Mouse (Mus musculus): ENCODE measurements around the gene Slc27a4. TPM values are rescaled to one million over a fixed set of nuclear protein-coding genes. Genes with fewer than 3 reads are reported as not detected.

The Slc27a4 gene
- polyA plus RNA-seq, 1 experiment from 2014 or later, result 17.9 TPM

DNA sequence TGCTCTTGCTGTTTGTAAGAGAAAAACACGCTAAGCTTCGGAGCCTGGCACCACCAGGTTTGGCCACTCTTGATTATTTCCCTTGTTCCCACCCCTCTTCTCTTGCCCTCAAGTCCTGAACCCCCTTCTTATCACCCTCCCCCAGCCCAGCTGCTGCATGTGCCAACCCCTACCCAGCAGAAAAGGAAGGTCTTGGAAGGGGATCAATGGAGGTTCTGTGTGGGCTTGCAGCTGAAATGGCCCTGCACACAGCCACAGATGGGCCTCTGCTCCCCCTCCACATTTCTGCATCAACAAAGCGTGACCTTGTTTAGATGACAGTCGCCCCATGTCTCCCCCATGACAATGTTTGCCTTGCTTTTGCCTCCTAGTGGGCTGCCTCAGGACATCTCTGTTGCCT lies 28.7 kb downstream of the Slc27a4 start:
- 96% methylated on average over 4 of the region's 4 CpGs for WGBS
- peaks cover 7% of the 10 kb centered on the region for H3K4me1 ChIP-seq (replicated peaks; ENCODE audit: control insufficient read depth, insufficient read depth, low read length)
- no peak overlapping the region for H3K4me2 ChIP-seq (replicated peaks; ENCODE audit: low read depth, low read length)
- no peak for DNase-seq (ENCODE audit: low spot score)
- H3K27ac ChIP-seq (ENCODE audit: low read depth, low read length), result no peak overlapping the region
- no peak for ATAC-seq (ENCODE audit: low FRiP score)
- no peaks in the 10 kb centered on the region for H3K9me3 ChIP-seq (ENCODE audit: control insufficient read depth, low read length)
- H3K4me3 ChIP-seq (ENCODE audit: low read depth, low read length), result no peak overlapping the region
- H3K36me3 ChIP-seq (ENCODE audit: control insufficient read depth, insufficient read depth, low read length), result no peaks in the 10 kb centered on the region
- no peak overlapping the region for H3K9ac ChIP-seq (ENCODE audit: low read depth, low read length)
- no peaks in the 10 kb centered on the region for H3K27me3 ChIP-seq (ENCODE audit: control insufficient read depth, insufficient read depth, low read length)

DNA sequence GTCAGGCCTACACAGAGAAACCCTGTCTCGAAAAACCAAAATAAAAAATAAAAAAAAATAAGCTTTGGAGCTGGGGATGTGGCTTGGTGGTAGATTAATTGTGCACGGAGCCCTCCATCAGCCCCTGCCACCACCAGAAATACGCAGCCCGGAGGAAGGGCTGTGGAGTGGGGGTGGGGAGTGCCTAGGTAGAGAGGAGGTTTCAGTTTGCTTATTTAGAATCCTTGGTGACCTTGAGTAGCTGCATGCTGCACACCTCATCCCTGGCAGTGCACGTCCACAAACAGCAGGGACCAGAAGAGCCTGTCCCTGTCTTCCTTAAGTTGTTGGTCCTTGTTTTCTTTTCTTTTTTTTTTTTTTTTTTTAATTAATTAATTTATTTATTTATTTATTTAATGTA lies 31.4 kb downstream of the Slc27a4 start:
- no peak overlapping the region for H3K27ac ChIP-seq (ENCODE audit: low read depth, low read length)
- H3K4me2 ChIP-seq (replicated peaks; ENCODE audit: low read depth, low read length), result no peak overlapping the region
- no peak overlapping the region for H3K9ac ChIP-seq (ENCODE audit: low read depth, low read length)
- peaks cover 8% of the 10 kb centered on the region for H3K4me1 ChIP-seq (replicated peaks; ENCODE audit: control insufficient read depth, insufficient read depth, low read length)
- no peaks in the 10 kb centered on the region for H3K27me3 ChIP-seq (ENCODE audit: control insufficient read depth, insufficient read depth, low read length)
- ATAC-seq (ENCODE audit: low FRiP score), result no peak
- WGBS, result 94% methylated on average over 5 of the region's 5 CpGs
- no peaks in the 10 kb centered on the region for H3K9me3 ChIP-seq (ENCODE audit: control insufficient read depth, low read length)
- H3K4me3 ChIP-seq (ENCODE audit: low read depth, low read length), result no peak overlapping the region
- no peak for DNase-seq (ENCODE audit: low spot score)
- H3K36me3 ChIP-seq (ENCODE audit: control insufficient read depth, insufficient read depth, low read length), result no peaks in the 10 kb centered on the region

GRCm38 (mm10) chr2:29835391-29835899 lies 33.0 kb downstream of the Slc27a4 start:
- Histone ChIP-seq H3K27me3 (ENCODE audit: control insufficient read depth, insufficient read depth, low read length) (no peaks in the 10 kb centered on the region), H3K9ac (ENCODE audit: low read depth, low read length) (peak overlapping the region; percentile 34; the same call in 1 of the 2 replicates), H3K36me3 (ENCODE audit: control insufficient read depth, insufficient read depth, low read length) (no peaks in the 10 kb centered on the region), H3K27ac (ENCODE audit: low read depth, low read length) (peak overlapping the region; percentile 91), H3K4me1 (replicated peaks; ENCODE audit: control insufficient read depth, insufficient read depth, low read length) (peaks cover 16% of the 10 kb centered on the region), H3K4me2 (replicated peaks; ENCODE audit: low read depth, low read length) (peak overlapping the region; percentile 4; the same call in 1 of the 2 replicates), H3K4me3 (ENCODE audit: low read depth, low read length) (no peak overlapping the region), H3K9me3 (ENCODE audit: control insufficient read depth, low read length) (no peaks in the 10 kb centered on the region)
- peak; percentile 66 for DNase-seq (ENCODE audit: low spot score)
- 18% methylated on average over 2 of the region's 2 CpGs for WGBS
- ATAC-seq (ENCODE audit: low FRiP score), result peak; percentile 55

- H3K27me3 ChIP-seq (ENCODE audit: control insufficient read depth, insufficient read depth, low read length), result no peaks in the 10 kb centered on the region
- no peaks in the 10 kb centered on the region for H3K36me3 ChIP-seq (ENCODE audit: control insufficient read depth, insufficient read depth, low read length)
- peak; percentile 80 for ATAC-seq (ENCODE audit: low FRiP score)
- H3K27ac ChIP-seq (ENCODE audit: low read depth, low read length), result peak overlapping the region; percentile 96
- peaks cover 36% of the 10 kb centered on the region for H3K4me1 ChIP-seq (replicated peaks; ENCODE audit: control insufficient read depth, insufficient read depth, low read length)
- no peak overlapping the region for H3K4me2 ChIP-seq (replicated peaks; ENCODE audit: low read depth, low read length)
- DNase-seq (ENCODE audit: low spot score), result peak; percentile 87
- H3K9ac ChIP-seq (ENCODE audit: low read depth, low read length), result no peak overlapping the region
- H3K4me3 ChIP-seq (ENCODE audit: low read depth, low read length), result no peak overlapping the region
- no peaks in the 10 kb centered on the region for H3K9me3 ChIP-seq (ENCODE audit: control insufficient read depth, low read length)
- WGBS, result 22% methylated on average over 4 of the region's 4 CpGs
Measured at GRCm38 (mm10) chr2:29839460-29839859, 37.0 kb downstream of the Slc27a4 start.

- Histone ChIP-seq H3K9ac (ENCODE audit: low read depth, low read length) (peak overlapping the region; percentile 100), H3K36me3 (ENCODE audit: control insufficient read depth, insufficient read depth, low read length) (no peaks in the 10 kb centered on the region), H3K27me3 (ENCODE audit: control insufficient read depth, insufficient read depth, low read length) (peaks cover 2% of the 10 kb centered on the region; the same call in 1 of the 2 replicates), H3K4me3 (ENCODE audit: low read depth, low read length) (peak overlapping the region; percentile 95), H3K4me2 (replicated peaks; ENCODE audit: low read depth, low read length) (peak overlapping the region; percentile 80), H3K4me1 (replicated peaks; ENCODE audit: control insufficient read depth, insufficient read depth, low read length) (peaks cover 48% of the 10 kb centered on the region), H3K9me3 (ENCODE audit: control insufficient read depth, low read length) (no peaks in the 10 kb centered on the region), H3K27ac (ENCODE audit: low read depth, low read length) (peak overlapping the region; percentile 100)
- peak; percentile 78 for DNase-seq (ENCODE audit: low spot score)
- WGBS, result 30% methylated on average over 9 of the region's 9 CpGs
- peak; percentile 53 for ATAC-seq (ENCODE audit: low FRiP score)
Measured at GRCm38 (mm10) chr2:29843231-29844105, 41.0 kb downstream of the Slc27a4 start.

GRCm38 (mm10) chr2:29844115-29844514 lies 41.7 kb downstream of the Slc27a4 start:
- no peaks in the 10 kb centered on the region for H3K36me3 ChIP-seq (ENCODE audit: control insufficient read depth, insufficient read depth, low read length)

GRCm38 (mm10) chr2:29844661-29845060 lies 42.2 kb downstream of the Slc27a4 start:
- Histone ChIP-seq H3K4me2 (replicated peaks; ENCODE audit: low read depth, low read length) (peak overlapping the region; percentile 80), H3K9ac (ENCODE audit: low read depth, low read length) (peak overlapping the region; percentile 100), H3K27me3 (ENCODE audit: control insufficient read depth, insufficient read depth, low read length) (peaks cover 2% of the 10 kb centered on the region; the same call in 1 of the 2 replicates), H3K9me3 (ENCODE audit: control insufficient read depth, low read length) (no peaks in the 10 kb centered on the region), H3K4me1 (replicated peaks; ENCODE audit: control insufficient read depth, insufficient read depth, low read length) (peaks cover 48% of the 10 kb centered on the region), H3K27ac (ENCODE audit: low read depth, low read length) (peak overlapping the region; percentile 100), H3K36me3 (ENCODE audit: control insufficient read depth, insufficient read depth, low read length) (no peaks in the 10 kb centered on the region), H3K4me3 (ENCODE audit: low read depth, low read length) (peak overlapping the region; percentile 95)
- WGBS, result 12% methylated on average over 3 of the region's 3 CpGs
- ATAC-seq (ENCODE audit: low FRiP score) (no peak), DNase-seq (ENCODE audit: low spot score) (no peak)

More at GRCm38 (mm10) chr2:29844115-29844514, 41.7 kb downstream of the Slc27a4 start:
- peaks cover 2% of the 10 kb centered on the region; the same call in 1 of the 2 replicates for H3K27me3 ChIP-seq (ENCODE audit: control insufficient read depth, insufficient read depth, low read length)
- 25% methylated on average over 2 of the region's 2 CpGs for WGBS
- peak overlapping the region; percentile 95 for H3K4me3 ChIP-seq (ENCODE audit: low read depth, low read length)
- peak overlapping the region; percentile 100 for H3K9ac ChIP-seq (ENCODE audit: low read depth, low read length)
- no peaks in the 10 kb centered on the region for H3K9me3 ChIP-seq (ENCODE audit: control insufficient read depth, low read length)
- DNase-seq (ENCODE audit: low spot score), result no peak
- peak overlapping the region; percentile 100 for H3K27ac ChIP-seq (ENCODE audit: low read depth, low read length)
- peak overlapping the region; percentile 80 for H3K4me2 ChIP-seq (replicated peaks; ENCODE audit: low read depth, low read length)
- H3K4me1 ChIP-seq (replicated peaks; ENCODE audit: control insufficient read depth, insufficient read depth, low read length), result peaks cover 45% of the 10 kb centered on the region
- ATAC-seq (ENCODE audit: low FRiP score), result no peak

GRCm38 (mm10) chr2:29845636-29846035 lies 43.2 kb downstream of the Slc27a4 start:
- Histone ChIP-seq H3K27me3 (ENCODE audit: control insufficient read depth, insufficient read depth, low read length) (peaks cover 2% of the 10 kb centered on the region; the same call in 1 of the 2 replicates), H3K9me3 (ENCODE audit: control insufficient read depth, low read length) (no peaks in the 10 kb centered on the region), H3K4me2 (replicated peaks; ENCODE audit: low read depth, low read length) (peak overlapping the region; percentile 80), H3K27ac (ENCODE audit: low read depth, low read length) (peak overlapping the region; percentile 100), H3K36me3 (ENCODE audit: control insufficient read depth, insufficient read depth, low read length) (no peaks in the 10 kb centered on the region), H3K4me1 (replicated peaks; ENCODE audit: control insufficient read depth, insufficient read depth, low read length) (peaks cover 45% of the 10 kb centered on the region), H3K9ac (ENCODE audit: low read depth, low read length) (peak overlapping the region; percentile 100), H3K4me3 (ENCODE audit: low read depth, low read length) (peak overlapping the region; percentile 95)
- 0 out of 2 replicates have a peak, but pooled peaks have one; percentile 1 for ATAC-seq (ENCODE audit: low FRiP score)
- DNase-seq (ENCODE audit: low spot score), result peak; percentile 66
- WGBS, result 3% methylated on average over 25 of the region's 25 CpGs
